Mouse (Mus musculus) kidney, adult 2 months (tissue): ENCODE data around the gene Fam13a.

ENCODE experiments used
- CTCF ChIP-seq: fragments of 200-500 bp; conservative IDR thresholded peaks from 2 replicates; pipeline ENCODE4 v1.5.1; 2011; ENCODE audit warnings: low read depth, mild to moderate bottlenecking, control low read depth, low read length, moderate library complexity, mixed read lengths; ENCODE audit not compliant: insufficient read depth, insufficient read length
- POLR2A ChIP-seq: fragments of 200-500 bp; IDR thresholded peaks from one replicate; pipeline ENCODE4 v1.6.1; 2011; ENCODE audit warnings: low read depth, low read length, control low read depth

GRCm38 (mm10) chr6:58985186-58985585 is 39.2 kb downstream of the Fam13a start:
- TF ChIP-seq CTCF (peak; percentile 22; the same call in 1 of the 2 replicates), POLR2A (no peak)
